Mouse (Mus musculus) retina, embryonic 14.5 days (tissue): Measurements from ENCODE around the gene Uvrag.
"Not testable (repeated sequence)": the region's sequence is repeated elsewhere in the genome, so short reads cannot be mapped to it uniquely, and the experiment has no call there.

ENCODE experiments used
- DNase-seq: peaks from one replicate; pipeline ENCODE4 v3.0.0-alpha.2; 2015; ENCODE audit warnings: low spot score

Uvrag gene

GRCm38 (mm10) chr7:98970721-98971120 is 170.2 kb downstream of the Uvrag start:
- DNase-seq = no peak

- no peak for DNase-seq
These were observed 172.1 kb downstream of the Uvrag start for GRCm38 (mm10) chr7:98968741-98969395.

- DNase-seq = no peak
These were observed 172.8 kb downstream of the Uvrag start for GRCm38 (mm10) chr7:98968082-98968674.

- DNase-seq = no peak
These were observed 173.3 kb downstream of the Uvrag start for GRCm38 (mm10) chr7:98967672-98968071.

GRCm38 (mm10) chr7:98963581-98963980 is 177.4 kb downstream of the Uvrag start:
- not testable (repeated sequence) for DNase-seq

- DNase-seq = peak; percentile 76
These were observed 178.2 kb downstream of the Uvrag start for GRCm38 (mm10) chr7:98962547-98963311.

- DNase-seq = no peak
These were observed 178.9 kb downstream of the Uvrag start for GRCm38 (mm10) chr7:98962074-98962473.

GRCm38 (mm10) chr7:98960274-98960673 is 180.7 kb downstream of the Uvrag start:
- DNase-seq = no peak

GRCm38 (mm10) chr7:98959246-98959645 is 181.7 kb downstream of the Uvrag start:
- DNase-seq = no peak

- no peak for DNase-seq
These were observed 182.8 kb downstream of the Uvrag start for GRCm38 (mm10) chr7:98958172-98958571.

GRCm38 (mm10) chr7:98957111-98957741 is 183.7 kb downstream of the Uvrag start:
- DNase-seq = no peak

GRCm38 (mm10) chr7:98956609-98957008 is 184.3 kb downstream of the Uvrag start:
- DNase-seq = no peak

GRCm38 (mm10) chr7:98953649-98954048 is 187.3 kb downstream of the Uvrag start:
- no peak for DNase-seq

- DNase-seq = no peak
These were observed 196.0 kb downstream of the Uvrag start for GRCm38 (mm10) chr7:98944986-98945385.

- DNase-seq = no peak
These were observed 197.3 kb downstream of the Uvrag start for GRCm38 (mm10) chr7:98943687-98944086.

- DNase-seq = no peak
These were observed 198.2 kb downstream of the Uvrag start for GRCm38 (mm10) chr7:98942746-98943145.

- no peak for DNase-seq
These were observed 201.7 kb downstream of the Uvrag start for GRCm38 (mm10) chr7:98939194-98939593.

GRCm38 (mm10) chr7:98938621-98939020 is 202.3 kb downstream of the Uvrag start:
- DNase-seq = no peak

GRCm38 (mm10) chr7:98937079-98937813 is 203.7 kb downstream of the Uvrag start:
- DNase-seq = no peak

- no peak for DNase-seq
These were observed 205.2 kb downstream of the Uvrag start for GRCm38 (mm10) chr7:98935757-98936156.

GRCm38 (mm10) chr7:98935193-98935592 is 205.7 kb downstream of the Uvrag start:
- no peak for DNase-seq
